Mouse (Mus musculus) stomach, embryonic 16.5 days (tissue): ENCODE results near the gene Srbd1. TPM values are rescaled to one million over a fixed set of nuclear protein-coding genes. Genes with fewer than 3 reads are reported as not detected.

ENCODE experiments used
- ATAC-seq: fragments of 200-750 bp; cut with Nextera tagmentation; 2 replicates; pipeline ENCODE4 v1.8.0; 2017; ENCODE audit warnings: moderate number of reproducible peaks, moderate TSS enrichment; ENCODE audit not compliant: insufficient read depth, low FRiP score
- H3K27ac ChIP-seq: fragments of 300-500 bp; sonication (generic); 2 replicates; pipeline ENCODE4 v1.5.1; 2014; ENCODE audit warnings: low read length
- H3K27me3 ChIP-seq: fragments of 300-500 bp; sonication (generic); 2 replicates; pipeline ENCODE4 v1.6.1; 2014; ENCODE audit warnings: low read length, control low read depth, mixed read lengths; ENCODE audit not compliant: control insufficient read depth, insufficient read depth
- H3K36me3 ChIP-seq: fragments of 300-500 bp; sonication (generic); 2 replicates; pipeline ENCODE4 v1.6.1; 2014; ENCODE audit warnings: low read length; ENCODE audit not compliant: control insufficient read depth, insufficient read depth
- H3K4me1 ChIP-seq: fragments of 300-500 bp; sonication (generic); 2 replicates; pipeline ENCODE4 v1.6.1; 2014; ENCODE audit warnings: low read length, control low read depth, mixed read lengths; ENCODE audit not compliant: control insufficient read depth, insufficient read depth
- H3K4me2 ChIP-seq: fragments of 300-500 bp; sonication (generic); 2 replicates; pipeline ENCODE4 v1.6.1; 2014; ENCODE audit warnings: low read depth, low read length, mixed read lengths
- H3K4me3 ChIP-seq: fragments of 300-500 bp; sonication (generic); replicated peaks from 2 replicates; pipeline ENCODE4 v1.5.1; 2014; ENCODE audit warnings: mild to moderate bottlenecking, low read length
- H3K9ac ChIP-seq: fragments of 300-500 bp; sonication (generic); 2 replicates; pipeline ENCODE4 v1.6.1; 2014; ENCODE audit warnings: low read length
- H3K9me3 ChIP-seq: fragments of 300-500 bp; sonication (generic); replicated peaks from 2 replicates; pipeline ENCODE4 v1.6.1; 2016; ENCODE audit warnings: low read length, control low read depth; ENCODE audit not compliant: control insufficient read depth
- WGBS: fragments of 180-500 bp; shearing (Covaris S2); extraction: QIAGEN DNeasy Blood & Tissue Kit; methylation state at CpG from one replicate; pipeline ENCODE4 v1.1.7; 2014; 5-methylcytosine and 5-hydroxymethylcytosine counted together
- polyA plus RNA-seq: library from polyadenylated mRNA; unstranded; fragments of >200 nt; fragmentation: Nextera tagmentation; extraction: Ambion mirVana; gene quantifications from 2 replicates; pipeline ENCODE4 v1.2.1, GENCODE M21; 2015

The Srbd1 gene
- polyA plus RNA-seq, 1 experiment from 2014 or later, result 14.0 TPM

DNA sequence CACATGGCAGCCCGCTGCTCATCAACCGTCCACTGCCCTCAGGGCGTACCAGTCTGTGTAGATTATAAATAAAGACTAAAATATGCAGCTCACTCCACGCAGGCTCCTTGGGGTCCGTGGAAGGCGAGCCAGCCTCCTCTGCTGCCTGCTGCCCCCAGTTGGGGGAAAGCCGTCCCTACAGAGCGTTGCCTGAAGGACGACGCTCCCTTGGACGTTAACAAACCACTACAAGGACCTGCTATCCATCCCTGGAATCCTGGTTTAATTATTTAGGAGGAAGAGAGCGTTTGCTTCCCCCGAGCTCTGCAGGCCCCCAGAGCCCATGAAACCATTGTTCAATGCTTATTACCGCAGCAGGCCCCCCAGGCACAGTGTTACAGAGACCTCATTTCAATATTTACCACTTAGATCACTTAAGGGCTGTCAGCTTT is 201.4 kb downstream of the Srbd1 start:
- H3K4me1 ChIP-seq, result no peaks in the 10 kb centered on the region
- no peak overlapping the region for H3K27ac ChIP-seq
- H3K9ac ChIP-seq, result no peak overlapping the region
- 46% methylated on average over 14 of the region's 14 CpGs for WGBS
- no peak overlapping the region for H3K4me3 ChIP-seq
- no peaks in the 10 kb centered on the region for H3K36me3 ChIP-seq
- no peaks in the 10 kb centered on the region; the same call in 1 of the 2 replicates for H3K27me3 ChIP-seq
- peaks cover 2% of the 10 kb centered on the region; the same call in 1 of the 2 replicates for H3K9me3 ChIP-seq
- no peak for ATAC-seq
- no peak overlapping the region for H3K4me2 ChIP-seq

DNA sequence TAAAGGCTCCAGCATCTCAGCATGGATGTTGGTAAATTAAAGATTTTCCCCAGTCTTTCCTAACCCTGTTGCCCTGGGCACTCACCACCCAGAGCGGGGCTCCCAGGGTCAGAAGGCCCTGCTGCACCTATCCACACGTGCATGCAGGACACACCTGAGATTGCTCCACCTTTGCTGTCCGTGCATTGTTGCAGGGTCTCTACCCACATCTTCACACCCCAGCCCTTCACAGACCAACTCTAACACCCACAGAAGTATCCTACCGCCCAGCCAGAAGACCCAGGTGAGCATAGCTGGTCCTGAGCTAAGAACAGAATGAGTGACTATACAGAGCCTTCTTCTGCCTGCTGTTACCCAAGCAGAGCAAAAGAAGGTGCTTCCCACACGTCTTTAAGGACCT is 201.9 kb downstream of the Srbd1 start:
- no peaks in the 10 kb centered on the region for H3K36me3 ChIP-seq
- H3K9me3 ChIP-seq, result peaks cover 2% of the 10 kb centered on the region; the same call in 1 of the 2 replicates
- no peak overlapping the region for H3K27ac ChIP-seq
- H3K4me3 ChIP-seq, result no peak overlapping the region
- WGBS, result 84% methylated on average over 5 of the region's 5 CpGs
- no peak overlapping the region for H3K4me2 ChIP-seq
- H3K4me1 ChIP-seq, result no peaks in the 10 kb centered on the region
- H3K9ac ChIP-seq, result no peak overlapping the region
- no peak for ATAC-seq
- H3K27me3 ChIP-seq, result no peaks in the 10 kb centered on the region; the same call in 1 of the 2 replicates

DNA sequence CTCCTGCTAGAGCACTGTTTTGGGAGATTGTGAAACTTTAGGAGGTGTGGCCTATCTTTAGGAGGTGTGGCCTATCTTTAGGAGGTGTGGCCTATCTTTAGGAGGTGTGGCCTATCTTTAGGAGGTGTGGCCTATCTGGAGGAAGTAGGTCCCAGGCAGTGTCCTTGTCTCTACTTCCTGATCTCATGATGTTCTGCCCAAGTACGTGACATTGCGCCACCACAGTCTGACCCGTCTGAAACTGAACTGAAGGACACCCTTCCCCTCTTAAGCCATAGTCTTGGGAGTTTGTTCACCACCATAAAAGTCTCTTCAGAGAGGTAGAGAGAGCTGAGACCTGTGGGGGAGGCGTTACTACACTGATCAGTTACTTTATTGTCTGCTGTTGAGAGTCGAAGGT is 202.9 kb downstream of the Srbd1 start:
- no peak overlapping the region for H3K27ac ChIP-seq

DNA sequence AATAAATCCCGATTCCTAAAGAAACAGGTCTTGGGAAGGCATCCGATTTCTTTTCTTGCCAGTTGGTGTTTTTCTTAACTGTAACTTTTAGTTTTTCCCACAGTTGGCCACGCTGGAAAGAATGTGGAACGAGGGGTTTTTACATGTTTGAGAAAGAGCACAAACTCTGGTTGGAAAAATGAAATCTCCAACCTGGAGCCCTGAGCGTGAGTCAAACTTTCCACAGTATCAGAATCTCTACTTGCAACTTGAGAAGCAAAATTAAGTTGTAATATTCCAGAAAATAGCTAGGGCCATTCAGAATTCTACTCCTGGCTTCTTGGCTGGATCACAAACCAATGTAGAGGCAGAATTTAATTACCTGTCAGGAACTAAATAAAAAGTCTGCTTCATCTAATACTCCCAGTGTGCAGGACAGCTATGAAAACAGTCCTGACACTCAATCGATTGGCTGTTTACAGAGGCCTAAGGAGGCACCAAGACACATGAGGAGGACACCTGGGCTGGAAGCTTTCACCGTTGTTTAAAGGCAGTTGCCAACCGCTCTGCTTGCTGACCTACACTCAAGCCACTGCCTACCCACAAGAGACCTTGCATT is 203.7 kb downstream of the Srbd1 start:
- no peaks in the 10 kb centered on the region; the same call in 1 of the 2 replicates for H3K27me3 ChIP-seq
- ATAC-seq, result no peak
- peaks cover 2% of the 10 kb centered on the region; the same call in 1 of the 2 replicates for H3K9me3 ChIP-seq
- H3K4me1 ChIP-seq, result no peaks in the 10 kb centered on the region
- no peak overlapping the region for H3K4me3 ChIP-seq
- H3K9ac ChIP-seq, result no peak overlapping the region
- H3K4me2 ChIP-seq, result no peak overlapping the region
- H3K36me3 ChIP-seq, result no peaks in the 10 kb centered on the region
- H3K27ac ChIP-seq, result no peak overlapping the region
- 45% methylated on average over 8 of the region's 8 CpGs for WGBS

More for the DNA sequence above, 202.9 kb downstream of the Srbd1 start:
- Histone ChIP-seq H3K36me3 (no peaks in the 10 kb centered on the region), H3K4me1 (no peaks in the 10 kb centered on the region), H3K9ac (no peak overlapping the region), H3K4me3 (no peak overlapping the region), H3K27me3 (no peaks in the 10 kb centered on the region; the same call in 1 of the 2 replicates), H3K4me2 (no peak overlapping the region), H3K9me3 (peaks cover 2% of the 10 kb centered on the region; the same call in 1 of the 2 replicates)
- 93% methylated on average over 5 of the region's 5 CpGs for WGBS
- no peak for ATAC-seq

DNA sequence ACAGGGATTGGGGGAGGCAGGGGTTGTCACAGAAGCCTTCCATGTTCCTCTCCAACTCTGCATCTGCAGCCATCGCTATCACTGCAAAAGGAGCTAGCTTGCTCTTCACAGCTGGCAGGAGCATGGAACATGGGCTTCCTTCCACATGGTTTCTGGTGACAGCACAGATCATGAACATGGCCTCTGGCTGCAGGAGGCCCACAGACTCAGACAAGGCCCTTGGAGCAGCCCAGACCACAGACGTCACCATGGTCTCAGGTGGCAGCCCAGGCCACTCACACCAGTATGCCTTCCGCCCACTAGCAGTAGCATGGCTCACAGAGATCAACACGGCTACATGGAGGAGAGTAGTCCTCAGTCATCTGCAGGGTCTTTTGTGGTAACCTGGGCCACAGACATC is 207.8 kb downstream of the Srbd1 start:
- Histone ChIP-seq H3K4me1 (no peaks in the 10 kb centered on the region), H3K9me3 (peaks cover under 1% of the 10 kb centered on the region; the same call in 1 of the 2 replicates), H3K27ac (no peak overlapping the region), H3K36me3 (no peaks in the 10 kb centered on the region), H3K4me2 (no peak overlapping the region), H3K4me3 (no peak overlapping the region), H3K27me3 (no peaks in the 10 kb centered on the region), H3K9ac (no peak overlapping the region)
- ATAC-seq, result no peak
- WGBS, result 93% methylated on average over 4 of the region's 4 CpGs

DNA sequence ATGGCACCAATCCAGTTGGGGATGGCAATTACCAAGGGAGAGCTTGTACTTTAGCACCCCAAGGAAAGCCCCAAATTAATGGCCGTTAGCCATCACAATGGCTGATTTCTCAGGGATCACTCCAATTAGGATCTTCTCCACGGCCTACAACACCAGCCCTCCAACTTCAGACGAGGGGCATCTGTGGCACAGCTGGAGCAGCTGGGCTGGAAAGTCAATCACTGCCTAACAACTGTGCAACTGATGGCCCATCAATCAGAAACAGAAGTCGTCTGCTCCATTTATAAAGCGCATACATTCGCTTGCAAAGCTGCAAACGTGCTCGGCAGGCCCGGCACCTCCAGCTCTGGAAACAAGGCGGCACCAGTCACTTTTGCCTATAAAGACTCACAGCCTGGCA is 209.7 kb downstream of the Srbd1 start:
- Histone ChIP-seq H3K9me3 (no peaks in the 10 kb centered on the region), H3K4me2 (no peak overlapping the region), H3K27ac (no peak overlapping the region), H3K36me3 (no peaks in the 10 kb centered on the region), H3K27me3 (no peaks in the 10 kb centered on the region), H3K4me1 (0 out of 2 replicates have a peak, but pooled peaks cover 7% of the 10 kb centered on the region), H3K9ac (no peak overlapping the region), H3K4me3 (no peak overlapping the region)
- ATAC-seq, result no peak
- 79% methylated on average over 10 of the region's 10 CpGs for WGBS

Other genes with a start within 250 kb of the Srbd1 start
- 4.0 and 4.4 TPM in 2 replicates for gene Prkce, start 22.6 kb upstream of the Srbd1 start, polyA plus RNA-seq